Mouse (Mus musculus) erythroblast, embryonic 14.5 days (primary cell): ENCODE measurements around the gene Stx4a.

Experiments
- GATA1 ChIP-seq: IDR thresholded peaks from 2 replicates; pipeline ENCODE4 v1.6.1; 2012; ENCODE audit warnings: low read length, inconsistent platforms, mixed read lengths
- TAL1 ChIP-seq: IDR thresholded peaks from 3 replicates; pipeline ENCODE4 v1.6.1; 2012; ENCODE audit warnings: low read length, inconsistent platforms, mixed read lengths

DNA sequence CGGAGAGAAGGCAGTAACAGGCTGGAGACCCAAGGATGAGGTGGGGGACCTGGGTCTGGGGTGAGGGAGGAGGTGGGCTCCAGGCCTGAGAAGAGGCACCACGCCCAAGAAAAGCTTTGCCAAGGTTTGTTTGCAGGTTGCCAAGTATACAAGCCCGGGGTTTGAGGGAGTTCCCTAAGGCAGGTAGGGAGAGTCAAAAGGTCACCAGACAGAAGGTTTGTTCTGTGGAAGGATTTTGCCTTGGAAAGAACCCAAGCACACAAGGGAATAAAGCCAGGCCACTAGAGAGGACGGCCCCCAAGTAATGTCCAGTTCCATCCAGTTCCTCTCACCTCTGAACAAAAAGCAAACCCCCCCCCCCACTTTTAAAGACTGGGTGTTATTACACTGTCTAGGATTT is 12.9 kb upstream of the Stx4a start:
- no peak for TF ChIP-seq GATA1
- no peak for TF ChIP-seq TAL1
